Mouse (Mus musculus) MEL (cell line): ENCODE measurements around the gene Heg1.

ENCODE experiments used
- CHD1 ChIP-seq: IDR thresholded peaks from 2 replicates; pipeline ENCODE4 v1.6.1; 2012; ENCODE audit warnings: low read depth, mild to moderate bottlenecking, inconsistent platforms, low read length, improper control_type of control experiment
- CTCF ChIP-seq, 3 experiments: IDR thresholded peaks in 2 of 3; conservative IDR thresholded peaks in 1 of 3; 2 replicates each; pipeline ENCODE4 v1.5.1; 2011 to 2012; ENCODE audit warnings: low read length in 3 of 3, low read depth in 2 of 3, mild to moderate bottlenecking in 2 of 3, improper control_type of control experiment in 1 of 3, inconsistent platforms in 1 of 3, mixed read lengths in 1 of 3, moderate library complexity in 1 of 3; ENCODE audit not compliant: control insufficient read depth in 1 of 3, insufficient read depth in 1 of 3, poor library complexity in 1 of 3, severe bottlenecking in 1 of 3
- GATA1 ChIP-seq: IDR thresholded peaks from 2 replicates; pipeline ENCODE4 v1.6.1; 2011; ENCODE audit warnings: low read depth, low read length, improper control_type of control experiment
- POLR2A ChIP-seq, 2 experiments: IDR thresholded peaks; 2 replicates each; pipeline ENCODE4 v1.6.1; 2011 to 2012; ENCODE audit warnings: low read length in 2 of 2, mild to moderate bottlenecking in 2 of 2, control low read depth in 1 of 2, improper control_type of control experiment in 1 of 2, low read depth in 1 of 2, moderate library complexity in 1 of 2; ENCODE audit not compliant: control insufficient read depth in 1 of 2, insufficient read depth in 1 of 2, poor library complexity in 1 of 2
- SIN3A ChIP-seq: IDR thresholded peaks from 2 replicates; pipeline ENCODE4 v1.6.1; 2012; ENCODE audit warnings: low read length, improper control_type of control experiment, inconsistent platforms
- TCF12 ChIP-seq: IDR thresholded peaks from 2 replicates; pipeline ENCODE4 v1.6.1; 2014; ENCODE audit warnings: low read depth, mild to moderate bottlenecking, inconsistent platforms, low read length, improper control_type of control experiment, moderate library complexity
- UBTF ChIP-seq: IDR thresholded peaks from 2 replicates; pipeline ENCODE4 v1.6.1; 2012; ENCODE audit warnings: low read depth, mild to moderate bottlenecking, inconsistent platforms, low read length, improper control_type of control experiment, moderate library complexity, borderline replicate concordance; ENCODE audit not compliant: insufficient read depth
- USF1 ChIP-seq: IDR thresholded peaks from 2 replicates; pipeline ENCODE4 v1.6.1; 2014; ENCODE audit warnings: low read depth, mild to moderate bottlenecking, inconsistent platforms, low read length, improper control_type of control experiment, moderate library complexity
- ZKSCAN1 ChIP-seq: IDR thresholded peaks from 2 replicates; pipeline ENCODE4 v1.6.1; 2012; ENCODE audit warnings: low read depth, mild to moderate bottlenecking, inconsistent platforms, low read length, improper control_type of control experiment, moderate library complexity

GRCm38 (mm10) chr16:33755961-33756360 is 71.8 kb downstream of the Heg1 start:
- TF ChIP-seq CHD1: no peak
- no peak for TF ChIP-seq GATA1
- no peak for TF ChIP-seq TCF12
- TF ChIP-seq CTCF (IDR thresholded peaks at IDR 0.05 in 2 of 3, conservative IDR thresholded peaks at IDR 0.05 in 1 of 3; ENCODE audit: control insufficient read depth in 1 of 3, insufficient read depth in 1 of 3, low read depth in 2 of 3, low read length in 3 of 3, poor library complexity in 1 of 3, severe bottlenecking in 1 of 3): no peak
- TF ChIP-seq POLR2A (IDR thresholded peaks at IDR 0.05; ENCODE audit: control insufficient read depth in 1 of 2, insufficient read depth in 1 of 2, low read depth in 1 of 2, low read length in 2 of 2, poor library complexity in 1 of 2): no peak
- TF ChIP-seq SIN3A: no peak
- TF ChIP-seq USF1: no peak
- TF ChIP-seq ZKSCAN1: no peak
- no peak for TF ChIP-seq UBTF
